Mouse (Mus musculus): ENCODE measurements around the gene Ncln.
"Not testable (repeated sequence)": the region's sequence is repeated elsewhere in the genome, so short reads cannot be mapped to it uniquely, and the experiment has no call there.

Ncln gene

DNA sequence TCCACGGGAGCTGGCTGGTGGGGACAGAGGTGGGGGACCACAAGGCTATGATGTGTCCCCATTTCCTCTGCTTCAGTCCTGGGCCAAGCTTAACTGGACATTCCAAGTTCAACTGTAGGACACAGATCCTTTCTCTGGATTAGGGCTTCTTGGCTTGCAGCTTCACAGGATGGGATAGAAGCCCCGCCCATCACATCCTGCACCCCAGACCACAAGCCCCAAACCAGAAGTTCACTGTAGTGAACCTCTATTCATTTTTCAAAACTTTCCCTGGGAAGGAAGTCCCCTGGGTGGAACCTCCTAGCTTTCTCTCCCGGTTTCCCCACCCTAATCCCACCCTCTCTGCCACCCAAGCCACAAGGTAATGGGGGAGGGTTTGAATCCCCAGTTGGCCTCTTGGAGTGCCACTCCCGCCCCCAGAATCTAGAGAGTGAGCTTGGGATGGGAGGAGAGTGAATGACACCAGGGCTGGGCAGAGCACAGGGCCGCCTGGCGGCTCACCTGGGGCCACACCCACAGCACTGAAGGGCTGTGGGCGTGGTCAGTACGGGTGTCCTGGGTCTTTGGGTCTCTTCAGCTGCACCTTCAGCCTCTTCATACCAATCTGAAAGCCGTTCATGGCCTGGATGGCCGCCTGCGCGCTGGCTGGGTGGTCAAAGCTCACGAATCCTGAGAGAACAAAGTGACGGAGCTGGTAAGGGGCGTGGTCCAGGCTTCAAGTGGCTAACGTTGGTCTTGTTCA, 34.3 kb downstream of the Ncln start:
- DNase-seq (ENCODE audit: low spot score), result no peak

DNA sequence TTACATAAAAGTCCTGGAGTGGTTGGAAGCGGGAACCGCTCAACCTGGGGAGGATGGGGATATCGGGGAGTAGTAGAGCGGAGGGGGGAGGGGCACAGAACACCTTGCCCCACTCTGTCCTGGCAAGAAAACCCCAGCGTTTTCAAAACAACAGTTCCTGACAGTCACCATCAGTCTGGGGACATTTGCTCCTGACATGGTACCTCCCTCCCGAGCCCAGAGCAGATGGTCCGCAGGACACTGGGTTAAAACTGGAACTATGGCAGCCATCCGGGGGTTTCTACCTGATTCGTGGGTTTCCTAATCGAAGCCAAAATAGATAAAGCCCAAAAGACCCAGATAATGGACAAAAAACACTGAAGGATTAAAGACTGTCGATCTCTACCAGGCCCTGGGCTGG, 35.2 kb downstream of the Ncln start:
- no peak for DNase-seq (ENCODE audit: low spot score)

DNA sequence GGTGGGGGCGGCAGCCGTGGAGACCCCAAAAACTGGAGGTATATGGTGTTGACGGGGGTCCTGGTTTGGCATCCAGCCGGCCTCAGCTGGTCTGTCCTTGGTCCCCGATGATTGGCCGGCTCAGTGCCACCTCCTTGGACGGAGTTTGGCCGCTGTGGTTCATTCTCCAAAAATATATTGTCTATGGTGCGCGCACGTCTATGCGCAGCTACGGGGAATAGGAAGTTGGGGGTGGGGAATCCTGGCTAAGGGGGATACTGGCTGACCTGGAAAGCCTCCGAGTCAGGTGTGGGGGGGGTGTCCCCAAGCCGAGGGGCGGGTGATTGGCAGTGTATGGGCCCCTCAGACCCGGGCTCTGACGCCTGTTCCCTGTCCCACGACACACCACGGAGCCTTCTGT, 35.7 kb downstream of the Ncln start:
- no peak for DNase-seq (ENCODE audit: low spot score)

DNA sequence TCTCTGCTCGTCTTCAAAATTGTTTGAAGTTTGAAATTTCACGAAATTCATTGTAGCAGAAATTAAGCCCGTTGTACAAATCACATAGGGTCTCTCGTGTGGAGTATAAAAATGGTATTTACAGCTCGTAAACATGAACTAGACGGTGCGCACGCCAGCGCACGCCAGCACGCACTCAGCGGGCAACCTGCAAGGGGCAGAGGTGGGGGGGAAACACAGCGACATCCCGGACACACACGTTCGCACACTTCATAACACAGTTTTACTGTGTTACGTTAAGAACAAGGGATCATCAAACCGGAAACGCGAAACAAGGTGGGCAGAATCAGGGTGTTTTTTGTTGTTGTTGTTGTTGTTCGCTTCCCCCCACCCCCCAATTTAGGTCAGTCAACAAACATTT, 36.8 kb downstream of the Ncln start:
- no peak for DNase-seq (ENCODE audit: low spot score)

DNA sequence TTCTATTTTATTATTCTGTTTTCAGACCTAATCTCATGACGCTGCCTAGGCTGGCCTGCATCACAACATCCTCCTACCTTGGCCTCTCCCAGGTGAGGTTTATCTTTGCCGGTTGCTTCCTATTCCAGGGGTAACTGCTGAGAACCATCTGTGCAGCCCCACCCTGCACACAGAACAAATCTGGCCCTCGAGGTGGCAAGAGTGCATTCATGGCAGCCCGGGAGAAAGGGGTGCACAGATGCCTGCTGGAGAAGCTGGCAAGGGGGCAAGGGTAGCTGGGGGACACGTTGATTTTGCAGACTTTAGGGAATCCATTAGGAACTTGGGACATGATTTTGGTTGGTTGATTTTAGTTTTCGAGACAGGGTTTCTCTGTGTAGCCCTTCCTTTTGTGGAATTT, 37.9 kb downstream of the Ncln start:
- DNase-seq (ENCODE audit: low spot score), result no peak

DNA sequence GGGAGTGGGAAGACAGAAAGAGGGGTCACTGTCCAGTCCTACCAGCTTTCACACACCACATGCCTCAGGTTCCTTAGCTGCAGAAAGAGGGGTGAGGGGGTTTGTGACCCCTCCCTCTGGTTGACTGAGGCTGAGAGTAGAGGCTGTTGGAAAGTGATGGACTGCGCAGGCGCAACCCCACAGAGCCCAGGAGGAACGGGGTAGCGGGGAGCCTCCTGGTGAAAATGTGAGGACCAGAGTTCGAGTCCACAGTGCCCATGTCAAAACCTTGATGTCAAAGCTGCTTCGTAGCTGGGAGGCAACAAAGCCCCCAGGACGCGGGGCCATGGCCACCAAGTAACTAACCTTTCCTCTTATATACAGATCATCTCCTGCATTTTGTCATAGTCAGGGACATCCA, 38.6 kb downstream of the Ncln start:
- no peak for DNase-seq (ENCODE audit: low spot score)

DNA sequence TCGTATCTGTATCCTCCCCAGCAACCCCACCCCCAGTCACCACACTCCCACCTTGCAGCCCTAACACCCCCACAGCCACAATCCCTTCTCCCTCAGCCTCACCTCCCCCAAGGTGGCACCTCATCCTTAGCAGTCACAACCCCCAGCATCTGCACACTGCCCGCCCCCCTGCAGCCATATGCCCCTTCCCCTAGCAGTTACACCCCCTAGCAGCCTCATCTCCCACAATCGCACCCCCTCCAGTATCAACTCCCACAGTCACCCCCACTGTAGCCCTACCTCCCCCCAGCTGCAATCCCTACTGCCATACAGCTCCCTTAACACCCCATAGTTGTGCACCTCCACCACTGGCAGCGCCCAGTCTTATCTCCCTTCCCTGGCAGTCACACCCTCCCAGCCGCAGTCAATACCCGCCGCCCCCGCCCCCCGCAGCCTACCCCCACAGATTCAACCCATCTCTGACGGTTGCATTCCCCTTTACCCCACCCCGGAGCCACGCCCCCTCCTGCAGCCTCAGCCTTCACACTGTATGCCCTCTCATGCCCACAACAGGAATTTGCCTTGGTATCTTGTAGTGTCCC, 39.1 kb downstream of the Ncln start:
- DNase-seq (ENCODE audit: low spot score), result no peak

DNA sequence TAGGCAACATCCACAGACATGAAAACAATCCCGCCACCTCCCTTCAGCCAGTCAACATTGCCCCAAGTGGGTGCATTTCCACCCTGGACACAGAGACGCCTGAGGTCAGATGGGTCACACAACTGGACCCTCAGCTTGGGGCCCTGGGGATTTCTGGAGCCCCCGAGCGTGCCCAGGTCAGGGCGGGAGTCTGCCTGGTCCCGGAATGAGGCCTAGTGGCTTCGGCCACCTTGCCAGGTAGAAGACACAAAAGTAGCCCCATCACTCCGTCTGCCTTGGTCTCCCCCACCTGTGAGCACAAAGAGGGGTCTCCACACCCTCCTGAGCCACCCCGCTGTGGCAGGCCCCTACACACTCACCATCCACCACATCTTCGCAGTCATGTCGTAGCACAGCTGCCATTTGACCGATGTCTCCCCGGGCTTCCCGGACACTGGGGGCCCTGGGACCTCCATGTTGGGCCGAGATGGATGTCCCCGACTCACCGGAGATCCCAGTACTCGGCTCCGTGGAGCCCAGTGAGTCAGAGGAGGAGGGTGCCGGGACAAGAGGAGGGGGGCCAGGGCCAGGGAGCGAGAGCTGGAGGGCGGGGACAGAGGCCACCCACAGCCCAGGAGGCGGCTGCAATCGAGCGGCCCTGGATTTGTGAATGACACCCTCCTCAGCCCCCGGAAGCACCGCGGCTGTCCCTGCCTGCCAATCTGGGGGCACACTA, 40.9 kb downstream of the Ncln start, which contains the start of gene Nfic:
Nfic (minus strand) TSS at position 455 of the 715 bp plus-strand sequence.
- DNase-seq (ENCODE audit: low spot score), result no peak

DNA sequence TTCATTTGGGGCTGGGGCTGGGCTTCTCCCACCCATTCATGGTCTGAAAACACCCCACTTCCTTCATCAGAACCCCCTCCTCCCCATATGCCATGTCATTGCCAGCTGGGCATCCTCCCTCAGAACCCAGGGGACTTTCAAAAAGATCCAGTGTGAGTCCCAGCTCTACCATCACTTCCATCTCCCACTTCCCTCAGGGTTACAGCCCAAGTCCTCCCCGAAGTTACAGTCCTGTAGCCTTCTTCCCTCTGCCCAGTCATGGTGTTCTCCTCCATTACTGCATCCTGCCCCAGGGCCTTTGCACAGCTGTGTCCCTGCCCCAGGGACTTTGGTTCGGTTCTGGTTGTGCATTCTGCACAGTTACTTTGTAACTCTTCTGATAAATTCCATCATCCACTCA, 42.1 kb downstream of the Ncln start:
- DNase-seq (ENCODE audit: low spot score), result no peak

DNA sequence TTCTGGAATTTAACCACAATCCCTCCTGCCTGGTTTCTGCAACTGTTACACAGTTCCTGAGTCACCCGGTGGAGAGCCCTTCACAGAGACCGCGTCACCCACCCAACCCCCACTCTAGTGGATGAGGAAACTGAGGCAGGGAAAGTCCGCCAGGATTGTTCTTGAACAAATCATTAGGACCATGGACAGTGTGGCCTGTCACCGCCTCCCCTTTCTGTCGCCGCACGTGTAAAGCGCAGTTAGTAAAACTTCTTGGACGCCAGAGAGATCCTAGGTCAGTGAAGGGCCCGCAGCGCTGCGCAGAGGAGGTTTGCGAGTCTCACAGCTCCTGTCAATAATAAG, 43.3 kb downstream of the Ncln start:
- no peak for DNase-seq (ENCODE audit: low spot score)

DNA sequence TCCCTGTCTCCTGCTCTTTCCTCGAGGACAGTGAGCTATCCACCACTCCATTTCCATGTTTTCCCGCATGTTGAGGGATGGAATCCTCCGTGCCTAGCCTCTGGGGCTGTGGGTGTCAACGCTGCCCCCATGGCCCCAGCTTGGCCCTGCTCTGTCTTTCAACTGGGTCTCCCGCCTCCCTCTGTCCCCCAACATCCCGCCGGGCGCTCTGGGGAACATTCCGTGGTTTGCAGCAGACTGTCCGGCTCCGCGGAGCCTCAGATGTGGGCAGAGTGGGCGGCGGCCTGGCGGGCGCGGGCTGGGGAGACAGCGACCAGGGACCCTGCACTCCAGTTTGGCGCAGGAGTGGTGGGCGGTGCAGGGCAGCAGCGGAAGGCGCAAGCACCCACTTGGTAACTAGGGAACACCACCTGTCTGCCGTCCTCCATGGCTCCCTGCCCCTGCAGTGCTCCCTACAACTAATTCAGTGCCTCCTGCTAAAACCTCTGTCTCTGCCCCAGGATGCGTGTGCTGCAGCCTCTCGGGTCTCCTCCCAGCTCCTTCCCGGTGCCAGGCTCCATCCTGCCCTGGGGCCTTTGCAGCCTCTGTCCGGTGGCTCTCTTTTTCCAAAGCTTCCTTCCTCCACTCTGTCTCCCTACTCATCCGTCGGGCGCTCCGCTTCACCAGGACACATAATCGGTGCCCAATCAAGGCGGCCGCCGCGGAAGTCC, 43.8 kb downstream of the Ncln start:
- no peak for DNase-seq (ENCODE audit: low spot score)

DNA sequence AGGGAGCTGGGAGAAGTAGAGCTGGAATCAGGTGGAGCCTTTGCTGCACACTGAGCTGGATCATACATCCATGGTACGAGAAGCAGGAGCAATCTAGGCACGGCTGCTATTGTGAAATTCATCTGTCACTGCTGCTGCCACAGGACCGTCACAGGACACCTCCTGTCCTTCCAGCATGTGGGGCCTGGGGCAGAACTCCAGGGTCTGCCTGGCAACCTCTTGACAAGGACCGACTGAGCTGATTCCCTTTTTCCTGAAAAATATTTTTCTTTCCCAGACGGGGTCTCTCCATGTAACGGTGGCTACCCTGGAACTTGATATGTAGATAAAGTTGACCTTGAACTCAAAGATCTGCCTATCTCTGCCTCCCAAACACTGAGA, 44.8 kb downstream of the Ncln start:
- DNase-seq (ENCODE audit: low spot score), result no peak

DNA sequence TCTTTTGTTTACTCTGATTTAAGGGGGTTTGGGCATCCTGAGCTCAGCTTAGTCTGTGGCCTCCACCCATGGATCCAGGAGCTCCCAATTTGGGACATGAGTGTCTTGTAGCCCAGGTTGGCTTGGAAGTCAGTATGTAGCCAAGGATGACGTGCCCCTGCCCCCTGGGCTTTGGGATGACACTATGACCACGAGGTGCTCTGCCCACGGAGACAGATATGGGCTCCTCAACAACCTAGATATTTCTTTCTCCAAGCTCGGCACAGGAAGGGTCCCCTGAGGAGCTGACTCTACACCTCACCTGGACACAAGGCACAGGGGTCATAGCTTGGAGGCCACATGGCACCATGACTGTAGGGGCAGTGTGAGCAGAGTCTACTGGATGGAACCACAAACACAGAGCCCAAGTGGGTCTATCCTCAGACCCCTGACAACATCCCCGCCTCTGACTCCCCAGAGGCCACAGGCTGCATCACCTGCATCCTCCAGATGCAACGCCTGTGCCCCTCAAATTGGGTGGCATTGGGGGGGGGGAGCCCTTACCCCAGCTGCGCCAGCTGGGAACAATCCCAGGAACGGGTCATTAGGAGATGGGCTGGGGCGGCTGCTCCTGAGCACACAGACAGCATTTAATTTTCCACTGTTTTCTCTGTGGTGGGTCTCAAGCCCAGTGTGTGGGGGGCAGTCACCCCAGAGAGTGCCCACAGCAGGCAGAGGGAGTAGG, 45.4 kb downstream of the Ncln start:
- DNase-seq (ENCODE audit: low spot score), result no peak

DNA sequence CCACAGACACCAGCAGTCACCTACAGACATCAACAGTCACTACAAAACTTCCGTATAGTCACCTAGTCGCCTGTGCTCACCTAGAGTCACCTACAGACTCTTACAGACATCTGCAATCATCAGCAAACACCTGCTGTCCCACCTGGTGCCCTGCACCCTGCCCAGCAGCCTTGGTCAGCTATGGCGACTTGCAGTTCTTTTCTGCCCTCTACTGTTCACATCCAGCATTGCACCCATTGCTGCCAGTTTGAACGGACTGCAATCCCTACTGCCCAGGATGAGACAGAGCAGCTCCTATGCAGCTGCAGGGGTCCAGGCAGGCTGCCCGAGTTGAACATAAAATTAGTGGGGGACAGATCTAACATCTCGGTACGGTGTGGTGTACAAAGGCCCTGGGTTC, 46.1 kb downstream of the Ncln start:
- DNase-seq (ENCODE audit: low spot score), result peak; percentile 87

DNA sequence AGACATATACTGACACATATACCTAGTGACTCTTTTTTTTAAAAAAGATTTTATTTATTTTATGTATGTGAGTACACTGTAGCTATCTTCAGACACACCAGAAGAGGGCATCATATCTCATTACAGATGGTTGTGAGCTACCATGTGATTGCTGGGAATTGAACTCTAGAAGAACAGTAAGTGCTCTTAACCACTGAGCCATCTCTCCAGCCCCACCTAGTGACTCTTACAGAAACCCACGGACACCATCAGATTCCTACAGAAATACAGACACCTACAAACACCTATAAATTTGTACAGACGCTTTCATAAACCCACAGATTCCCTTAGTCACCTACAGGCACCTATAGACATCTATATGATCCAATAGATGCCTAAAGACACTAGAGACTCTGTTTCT, 50.7 kb downstream of the Ncln start:
- not testable (repeated sequence) for DNase-seq (ENCODE audit: low spot score)

DNA sequence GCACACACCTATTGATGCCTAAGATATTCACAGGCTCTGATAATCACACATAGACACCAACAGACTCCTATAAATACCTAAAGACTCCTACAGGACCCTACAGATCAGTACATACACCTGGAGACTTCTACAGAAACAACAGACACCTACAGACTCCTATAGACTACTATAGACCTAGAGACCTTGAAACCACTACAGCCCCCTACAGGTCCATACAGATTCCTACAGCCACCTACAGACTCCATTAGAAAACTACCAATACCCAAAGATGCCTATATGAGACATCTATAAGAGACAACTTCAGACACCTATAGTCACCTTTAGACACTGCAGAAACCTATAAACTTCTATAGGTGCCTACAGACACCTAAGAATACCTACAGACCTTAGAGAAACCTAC, 55.2 kb downstream of the Ncln start:
- DNase-seq (ENCODE audit: low spot score), result no peak

All from adipocyte (in vitro differentiated cells).